Mouse (Mus musculus): Measurements from ENCODE around the gene Btbd11. TPM values are rescaled to one million over a fixed set of nuclear protein-coding genes. Genes with fewer than 3 reads are reported as not detected.

Btbd11 gene
- polyA plus RNA-seq, 1 experiment from 2014 or later: 6.6 TPM

- no peaks in the 10 kb centered on the region for H3K27me3 ChIP-seq (ENCODE audit: control insufficient read depth, insufficient read depth, low read length)
- H3K4me2 ChIP-seq (ENCODE audit: low read depth): no peak overlapping the region
- no peaks in the 10 kb centered on the region for H3K9me3 ChIP-seq (ENCODE audit: control insufficient read depth, low read length)
- no peaks in the 10 kb centered on the region for H3K36me3 ChIP-seq (ENCODE audit: control insufficient read depth, insufficient read depth, low read length)
- no peaks in the 10 kb centered on the region; the same call in 1 of the 2 replicates for H3K4me1 ChIP-seq (ENCODE audit: control insufficient read depth, insufficient read depth, low read length)
- DNase-seq (ENCODE audit: low spot score) (no peak), ATAC-seq (ENCODE audit: insufficient read depth, low FRiP score, low TSS enrichment) (peak; percentile 45; the same call in 1 of the 2 replicates)
- no peak overlapping the region for H3K9ac ChIP-seq (ENCODE audit: low read length)
- 60% methylated on average over 9 of the region's 9 CpGs for WGBS
- H3K4me3 ChIP-seq (ENCODE audit: low read depth, low read length): no peak overlapping the region
- no peak overlapping the region for H3K27ac ChIP-seq (ENCODE audit: low read depth, low read length)
Measured at GRCm38 (mm10) chr10:85500573-85501155, 114.0 kb downstream of the Btbd11 start.

GRCm38 (mm10) chr10:85501966-85502566 lies 115.5 kb downstream of the Btbd11 start:
- Histone ChIP-seq H3K4me3 (ENCODE audit: low read depth, low read length) (no peak overlapping the region), H3K9me3 (ENCODE audit: control insufficient read depth, low read length) (no peaks in the 10 kb centered on the region), H3K27ac (ENCODE audit: low read depth, low read length) (no peak overlapping the region), H3K4me1 (ENCODE audit: control insufficient read depth, insufficient read depth, low read length) (no peaks in the 10 kb centered on the region; the same call in 1 of the 2 replicates), H3K27me3 (ENCODE audit: control insufficient read depth, insufficient read depth, low read length) (no peaks in the 10 kb centered on the region), H3K36me3 (ENCODE audit: control insufficient read depth, insufficient read depth, low read length) (no peaks in the 10 kb centered on the region), H3K9ac (ENCODE audit: low read length) (no peak overlapping the region), H3K4me2 (ENCODE audit: low read depth) (no peak overlapping the region)
- DNase-seq (ENCODE audit: low spot score) (no peak), ATAC-seq (ENCODE audit: insufficient read depth, low FRiP score, low TSS enrichment) (no peak)
- WGBS: 45% methylated on average over 5 of the region's 5 CpGs

DNA sequence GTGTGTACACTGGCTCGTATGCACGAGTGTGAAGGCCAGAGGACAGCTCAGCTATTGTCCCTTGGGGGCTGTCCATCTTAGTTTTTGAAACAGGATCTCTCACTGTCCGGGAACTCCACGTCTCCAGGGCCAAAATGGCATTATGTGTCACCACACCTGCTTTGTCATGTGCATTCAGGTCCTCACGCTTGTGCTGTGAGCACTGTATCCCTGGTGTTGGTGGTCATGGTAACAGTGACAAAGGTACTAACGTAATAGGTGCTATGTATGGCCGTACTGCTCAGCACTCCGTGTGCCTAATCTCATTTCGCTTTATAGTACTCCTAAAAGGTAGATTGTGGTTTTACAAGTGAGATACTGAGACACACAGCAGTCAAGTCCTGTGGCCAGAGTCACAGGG lies 116.0 kb downstream of the Btbd11 start:
- Histone ChIP-seq H3K4me2 (ENCODE audit: low read depth) (no peak overlapping the region), H3K9me3 (ENCODE audit: control insufficient read depth, low read length) (no peaks in the 10 kb centered on the region), H3K27me3 (ENCODE audit: control insufficient read depth, insufficient read depth, low read length) (no peaks in the 10 kb centered on the region), H3K36me3 (ENCODE audit: control insufficient read depth, insufficient read depth, low read length) (no peaks in the 10 kb centered on the region), H3K9ac (ENCODE audit: low read length) (no peak overlapping the region), H3K4me3 (ENCODE audit: low read depth, low read length) (no peak overlapping the region), H3K27ac (ENCODE audit: low read depth, low read length) (no peak overlapping the region), H3K4me1 (ENCODE audit: control insufficient read depth, insufficient read depth, low read length) (no peaks in the 10 kb centered on the region; the same call in 1 of the 2 replicates)
- no peak for ATAC-seq (ENCODE audit: insufficient read depth, low FRiP score, low TSS enrichment)
- WGBS: 62% methylated on average over 9 of the region's 9 CpGs
- no peak for DNase-seq (ENCODE audit: low spot score)

DNA sequence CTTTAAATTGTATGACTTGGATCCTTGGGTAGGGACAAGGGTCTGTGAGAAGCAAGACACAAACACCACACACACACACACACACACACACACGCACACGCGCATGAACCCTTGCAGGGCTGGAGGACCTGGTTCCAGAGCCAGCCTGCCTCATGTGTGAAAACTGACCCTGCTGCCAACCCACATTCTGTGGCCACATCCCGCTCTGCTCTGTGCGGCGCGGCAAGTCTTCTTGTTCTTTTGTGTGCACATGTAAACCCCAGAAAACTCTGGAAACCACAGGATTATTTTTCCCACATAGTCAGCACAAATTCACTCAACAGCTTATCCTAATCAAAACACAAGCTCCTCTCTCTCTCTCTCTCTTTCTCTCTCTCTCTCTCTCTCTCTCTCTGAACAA lies 116.8 kb downstream of the Btbd11 start:
- Histone ChIP-seq H3K4me2 (ENCODE audit: low read depth) (no peak overlapping the region), H3K9me3 (ENCODE audit: control insufficient read depth, low read length) (no peaks in the 10 kb centered on the region), H3K9ac (ENCODE audit: low read length) (no peak overlapping the region), H3K4me3 (ENCODE audit: low read depth, low read length) (no peak overlapping the region), H3K4me1 (ENCODE audit: control insufficient read depth, insufficient read depth, low read length) (no peaks in the 10 kb centered on the region; the same call in 1 of the 2 replicates), H3K27me3 (ENCODE audit: control insufficient read depth, insufficient read depth, low read length) (no peaks in the 10 kb centered on the region), H3K27ac (ENCODE audit: low read depth, low read length) (no peak overlapping the region), H3K36me3 (ENCODE audit: control insufficient read depth, insufficient read depth, low read length) (no peaks in the 10 kb centered on the region)
- 92% methylated on average over 7 of the region's 7 CpGs for WGBS
- DNase-seq (ENCODE audit: low spot score) (no peak), ATAC-seq (ENCODE audit: insufficient read depth, low FRiP score, low TSS enrichment) (no peak)

GRCm38 (mm10) chr10:85507270-85508050 lies 120.8 kb downstream of the Btbd11 start:
- WGBS: 70% methylated on average over 7 of the region's 7 CpGs
- H3K4me3 ChIP-seq (ENCODE audit: low read depth, low read length): no peak overlapping the region

DNA sequence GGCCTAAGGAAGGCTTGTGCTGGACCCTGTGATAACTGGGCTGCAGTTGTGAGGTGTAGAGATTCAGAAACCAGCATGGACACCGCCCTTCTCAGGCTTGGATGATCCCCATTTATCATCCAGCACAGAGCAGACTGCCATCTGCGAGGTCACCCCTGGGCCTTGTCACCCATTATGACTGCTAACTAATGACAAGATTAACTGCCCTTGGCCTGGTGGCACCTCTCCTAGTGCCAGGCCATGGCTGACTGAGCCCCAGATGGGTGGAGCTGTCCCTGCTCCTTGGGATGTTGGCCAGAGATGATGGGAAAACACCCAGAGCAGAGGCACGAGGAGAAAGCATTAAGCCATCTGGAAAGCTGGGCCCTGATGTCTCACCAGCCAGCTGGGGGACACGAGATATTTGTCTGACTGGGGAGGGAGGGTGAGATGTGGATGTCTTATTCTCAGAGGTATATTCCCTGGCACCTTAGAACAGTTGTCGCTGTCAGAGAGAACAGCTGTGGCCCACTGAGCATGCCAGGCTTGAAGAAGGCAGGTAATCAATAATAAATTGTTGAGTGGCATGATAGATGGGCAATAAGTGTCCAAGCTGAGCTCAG lies 121.7 kb downstream of the Btbd11 start:
- H3K27me3 ChIP-seq (ENCODE audit: control insufficient read depth, insufficient read depth, low read length): no peaks in the 10 kb centered on the region
- no peaks in the 10 kb centered on the region for H3K9me3 ChIP-seq (ENCODE audit: control insufficient read depth, low read length)
- WGBS: 55% methylated on average over 5 of the region's 5 CpGs
- H3K4me2 ChIP-seq (ENCODE audit: low read depth): no peak overlapping the region
- no peaks in the 10 kb centered on the region for H3K36me3 ChIP-seq (ENCODE audit: control insufficient read depth, insufficient read depth, low read length)
- H3K9ac ChIP-seq (ENCODE audit: low read length): no peak overlapping the region
- H3K27ac ChIP-seq (ENCODE audit: low read depth, low read length): no peak overlapping the region
- peaks cover 5% of the 10 kb centered on the region for H3K4me1 ChIP-seq (ENCODE audit: control insufficient read depth, insufficient read depth, low read length)
- ATAC-seq (ENCODE audit: insufficient read depth, low FRiP score, low TSS enrichment): no peak
- no peak overlapping the region for H3K4me3 ChIP-seq (ENCODE audit: low read depth, low read length)
- no peak for DNase-seq (ENCODE audit: low spot score)

More at GRCm38 (mm10) chr10:85507270-85508050, 120.8 kb downstream of the Btbd11 start:
- Histone ChIP-seq H3K9ac (ENCODE audit: low read length) (no peak overlapping the region), H3K4me2 (ENCODE audit: low read depth) (no peak overlapping the region), H3K27me3 (ENCODE audit: control insufficient read depth, insufficient read depth, low read length) (no peaks in the 10 kb centered on the region), H3K4me1 (ENCODE audit: control insufficient read depth, insufficient read depth, low read length) (peaks cover 5% of the 10 kb centered on the region), H3K9me3 (ENCODE audit: control insufficient read depth, low read length) (no peaks in the 10 kb centered on the region), H3K36me3 (ENCODE audit: control insufficient read depth, insufficient read depth, low read length) (no peaks in the 10 kb centered on the region), H3K27ac (ENCODE audit: low read depth, low read length) (no peak overlapping the region)
- ATAC-seq (ENCODE audit: insufficient read depth, low FRiP score, low TSS enrichment): no peak
- no peak for DNase-seq (ENCODE audit: low spot score)

GRCm38 (mm10) chr10:85509000-85509399 lies 122.4 kb downstream of the Btbd11 start:
- Histone ChIP-seq H3K27ac (ENCODE audit: low read depth, low read length) (no peak overlapping the region), H3K4me2 (ENCODE audit: low read depth) (no peak overlapping the region), H3K9me3 (ENCODE audit: control insufficient read depth, low read length) (no peaks in the 10 kb centered on the region), H3K9ac (ENCODE audit: low read length) (no peak overlapping the region), H3K4me1 (ENCODE audit: control insufficient read depth, insufficient read depth, low read length) (peaks cover 5% of the 10 kb centered on the region), H3K4me3 (ENCODE audit: low read depth, low read length) (no peak overlapping the region), H3K27me3 (ENCODE audit: control insufficient read depth, insufficient read depth, low read length) (no peaks in the 10 kb centered on the region), H3K36me3 (ENCODE audit: control insufficient read depth, insufficient read depth, low read length) (no peaks in the 10 kb centered on the region)
- ATAC-seq (ENCODE audit: insufficient read depth, low FRiP score, low TSS enrichment): no peak
- no peak for DNase-seq (ENCODE audit: low spot score)
- WGBS: 86% methylated on average over 1 of the region's 1 CpGs

DNA sequence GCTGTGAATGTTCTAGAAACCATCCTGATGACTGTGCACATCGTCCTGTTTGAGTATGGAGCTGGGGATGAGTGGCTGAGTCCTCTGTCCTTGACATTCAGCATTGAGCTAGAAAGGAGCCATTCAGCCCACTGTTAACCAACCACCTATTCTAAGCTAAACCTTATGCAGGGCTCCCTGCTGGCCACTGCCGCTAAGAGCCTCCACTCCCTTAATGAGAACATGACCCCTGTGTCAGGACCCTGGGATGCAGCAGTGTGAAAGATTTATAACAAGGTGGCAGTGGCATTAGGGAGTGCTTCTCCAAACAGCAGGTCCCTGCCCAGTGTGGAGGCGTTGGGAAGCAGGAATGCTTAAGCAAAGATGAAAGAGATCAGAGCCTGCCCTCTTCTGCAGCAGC lies 123.7 kb downstream of the Btbd11 start:
- H3K4me2 ChIP-seq (ENCODE audit: low read depth): no peak overlapping the region
- ATAC-seq (ENCODE audit: insufficient read depth, low FRiP score, low TSS enrichment) (no peak), DNase-seq (ENCODE audit: low spot score) (no peak)
- no peaks in the 10 kb centered on the region for H3K27me3 ChIP-seq (ENCODE audit: control insufficient read depth, insufficient read depth, low read length)
- H3K4me1 ChIP-seq (ENCODE audit: control insufficient read depth, insufficient read depth, low read length): peaks cover 5% of the 10 kb centered on the region
- H3K4me3 ChIP-seq (ENCODE audit: low read depth, low read length): no peak overlapping the region
- H3K27ac ChIP-seq (ENCODE audit: low read depth, low read length): no peak overlapping the region
- H3K9me3 ChIP-seq (ENCODE audit: control insufficient read depth, low read length): no peaks in the 10 kb centered on the region
- H3K9ac ChIP-seq (ENCODE audit: low read length): no peak overlapping the region
- 4% methylated on average over 3 of the region's 3 CpGs for WGBS
- H3K36me3 ChIP-seq (ENCODE audit: control insufficient read depth, insufficient read depth, low read length): no peaks in the 10 kb centered on the region

All from neural tube, embryonic 11.5 days (tissue).